Mouse (Mus musculus): ENCODE measurements around the gene Klrb1a. TPM values are rescaled to one million over a fixed set of nuclear protein-coding genes. Genes with fewer than 3 reads are reported as not detected.
"Not testable (repeated sequence)": the region's sequence is repeated elsewhere in the genome, so short reads cannot be mapped to it uniquely, and the experiment has no call there.

Gene Klrb1a
- not detected in 2 replicates for polyA plus RNA-seq (2016; fragmentation: Nextera tagmentation; extraction: Ambion mirVana)

DNA sequence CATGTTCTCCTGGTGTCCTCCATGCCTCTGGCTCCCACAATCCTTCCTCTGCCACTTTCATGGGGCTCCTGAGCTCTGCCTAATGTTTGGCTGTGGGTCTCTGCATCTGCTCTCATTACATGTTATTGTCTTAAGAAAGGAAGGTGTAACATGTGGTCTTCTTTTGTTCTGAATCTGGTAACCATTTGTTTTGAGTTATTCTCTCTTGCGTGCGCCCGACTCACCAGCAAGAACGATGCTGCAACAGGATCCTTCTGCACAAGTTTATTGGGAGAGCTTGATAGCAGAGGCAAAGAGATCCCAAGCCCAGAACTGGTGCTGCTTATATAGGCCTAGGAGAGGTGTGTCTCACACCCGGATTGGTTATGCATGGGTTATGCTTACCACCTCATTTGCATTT is at the start of gene Klrb1a:
Klrb1a (minus strand) TSS at position 101 of the 400 bp plus-strand sequence.
- H3K4me3 ChIP-seq; H3K27ac ChIP-seq; H3K9me3 ChIP-seq; H3K36me3 ChIP-seq; H3K9ac ChIP-seq; H3K4me1 ChIP-seq; ATAC-seq (ENCODE audit: insufficient number of reproducible peaks, insufficient read depth, low FRiP score, low TSS enrichment); H3K4me2 ChIP-seq (replicated peaks); H3K27me3 ChIP-seq: not testable (repeated sequence)
- WGBS = 89% methylated on average over 5 of the region's 5 CpGs

DNA sequence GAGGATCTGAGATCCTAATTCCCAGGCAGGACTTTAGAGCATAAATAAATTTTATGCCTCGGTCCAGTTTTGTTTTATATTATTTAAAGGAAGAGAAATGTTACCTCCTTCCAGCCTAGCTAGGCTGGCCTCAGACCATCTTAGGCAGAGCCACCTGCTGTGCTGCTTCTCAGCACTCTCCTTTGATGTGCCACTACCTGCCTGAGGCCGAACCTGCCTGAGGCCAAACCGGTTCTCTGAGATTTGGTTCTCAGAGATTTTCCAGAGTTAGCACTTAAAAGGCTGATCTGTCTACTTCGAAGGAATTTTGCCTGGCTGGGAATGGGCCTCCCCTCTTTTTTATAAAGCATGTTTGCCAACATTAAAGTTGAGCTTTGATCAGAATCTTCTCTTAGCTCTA is 46.6 kb upstream of the Klrb1a start:
- Histone ChIP-seq H3K36me3 (no peaks in the 10 kb centered on the region), H3K9me3 (no peaks in the 10 kb centered on the region), H3K4me3 (no peak overlapping the region), H3K9ac (no peak overlapping the region), H3K27ac (no peak overlapping the region), H3K4me2 (replicated peaks) (no peak overlapping the region), H3K27me3 (no peaks in the 10 kb centered on the region), H3K4me1 (no peaks in the 10 kb centered on the region)
- ATAC-seq (ENCODE audit: insufficient number of reproducible peaks, insufficient read depth, low FRiP score, low TSS enrichment) = no peak
- 53% methylated on average over 4 of the region's 4 CpGs for WGBS

DNA sequence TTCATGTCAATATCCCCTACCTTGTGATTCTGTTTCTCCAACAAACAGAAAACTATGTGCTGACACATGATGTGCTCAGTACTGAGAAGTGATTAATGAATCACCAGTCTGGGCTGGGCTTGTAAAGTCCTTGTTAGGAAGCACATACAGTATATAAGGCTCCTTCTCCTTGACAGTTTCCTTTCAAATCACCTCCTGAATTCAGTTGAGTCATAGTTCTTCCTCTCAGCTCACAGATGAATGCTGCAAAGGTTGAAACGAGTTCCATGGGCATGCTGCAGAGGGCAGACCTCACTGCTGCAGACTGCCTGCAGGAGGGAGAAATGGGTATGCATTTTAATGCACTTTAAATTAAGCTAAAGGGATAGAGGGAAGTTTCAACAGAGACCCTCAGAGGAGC is 38.9 kb upstream of the Klrb1a start, which contains the start of gene Clec2h:
Clec2h (plus strand) TSS at position 180 of the 400 bp plus-strand sequence.
- Histone ChIP-seq H3K9me3 (no peaks in the 10 kb centered on the region), H3K4me3 (no peak within 1 kb of the TSS), H3K4me1 (no peaks in the 10 kb centered on the region), H3K4me2 (replicated peaks) (no peak within 1 kb of the TSS), H3K36me3 (no peaks in the 10 kb centered on the region), H3K27me3 (no peaks in the 10 kb centered on the region), H3K27ac (no peak within 1 kb of the TSS), H3K9ac (no peak within 1 kb of the TSS)
- no peak for ATAC-seq (ENCODE audit: insufficient number of reproducible peaks, insufficient read depth, low FRiP score, low TSS enrichment)
- WGBS = 21% methylated on average over 1 of the region's 1 CpGs

DNA sequence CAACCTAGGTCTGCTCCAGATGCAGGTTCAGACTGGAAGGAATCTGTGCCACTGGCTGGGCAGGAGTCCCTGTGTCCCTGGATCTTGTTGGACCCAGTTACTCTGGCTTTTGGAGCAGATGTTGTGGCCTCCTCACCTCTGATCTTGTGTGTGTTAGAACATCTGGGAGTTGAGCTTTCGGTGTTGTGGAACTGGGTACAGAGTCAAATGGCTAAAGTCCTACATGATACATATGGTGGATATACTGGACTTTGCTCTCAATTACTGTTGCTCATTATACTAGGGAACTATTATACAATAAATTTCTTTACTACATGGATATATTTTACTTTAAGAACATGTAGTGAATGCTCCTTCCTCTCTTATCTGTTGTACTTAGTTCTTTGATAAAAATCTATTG is 37.9 kb upstream of the Klrb1a start:
- no peak overlapping the region for H3K27ac ChIP-seq
- no peaks in the 10 kb centered on the region for H3K4me1 ChIP-seq
- H3K27me3 ChIP-seq = no peaks in the 10 kb centered on the region
- no peak overlapping the region for H3K4me3 ChIP-seq
- no peak for ATAC-seq (ENCODE audit: insufficient number of reproducible peaks, insufficient read depth, low FRiP score, low TSS enrichment)
- H3K9me3 ChIP-seq = no peaks in the 10 kb centered on the region
- no peak overlapping the region for H3K9ac ChIP-seq
- 77% methylated on average over 1 of the region's 1 CpGs for WGBS
- no peak overlapping the region for H3K4me2 ChIP-seq (replicated peaks)
- no peaks in the 10 kb centered on the region for H3K36me3 ChIP-seq

DNA sequence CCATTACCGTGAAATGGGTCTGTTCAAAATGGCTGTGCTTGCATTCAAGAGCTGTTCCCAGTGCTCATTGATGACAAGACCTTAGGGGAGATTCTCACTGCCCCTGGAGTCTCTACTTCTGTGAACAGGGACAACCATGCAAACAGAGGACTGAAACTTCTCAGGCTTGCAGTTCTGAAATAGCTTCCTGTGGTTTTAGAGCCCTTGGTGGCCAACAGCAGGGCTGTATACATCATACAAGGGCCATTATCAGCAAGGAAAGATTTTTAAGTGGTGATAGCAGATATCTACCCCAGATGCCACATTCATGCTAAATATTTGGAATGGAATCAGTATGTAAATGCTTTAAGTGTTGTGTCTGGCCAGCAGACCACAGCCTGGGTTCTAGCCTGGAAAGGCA is 29.6 kb upstream of the Klrb1a start:
- H3K36me3 ChIP-seq = no peaks in the 10 kb centered on the region
- no peak overlapping the region for H3K4me2 ChIP-seq (replicated peaks)
- H3K4me3 ChIP-seq = no peak overlapping the region
- WGBS = 86% methylated on average over 1 of the region's 1 CpGs
- ATAC-seq (ENCODE audit: insufficient number of reproducible peaks, insufficient read depth, low FRiP score, low TSS enrichment) = no peak
- no peaks in the 10 kb centered on the region for H3K9me3 ChIP-seq
- no peaks in the 10 kb centered on the region for H3K4me1 ChIP-seq
- H3K9ac ChIP-seq = no peak overlapping the region
- H3K27ac ChIP-seq = no peak overlapping the region
- H3K27me3 ChIP-seq = no peaks in the 10 kb centered on the region

DNA sequence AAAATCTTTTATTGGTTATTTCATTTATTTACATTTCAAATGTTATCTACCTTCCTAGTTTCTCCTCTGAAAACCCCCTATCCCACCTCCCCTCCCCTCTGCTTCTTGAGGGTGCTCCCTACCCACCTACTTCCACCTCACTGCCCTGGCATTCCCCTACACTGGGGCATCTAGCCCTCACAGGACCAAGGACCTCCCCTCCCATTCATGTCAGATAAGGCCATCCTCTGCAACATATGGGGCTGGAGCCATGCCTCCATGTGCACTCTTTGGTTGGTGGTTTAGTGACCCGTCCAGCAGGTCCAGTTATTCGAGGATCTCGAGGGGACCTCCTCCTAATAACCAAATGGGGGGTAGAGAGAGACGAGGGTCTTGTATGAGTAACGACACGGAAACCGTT is 27.5 kb upstream of the Klrb1a start:
- 86% methylated on average over 7 of the region's 7 CpGs for WGBS
- H3K27ac ChIP-seq = not testable (repeated sequence)

DNA sequence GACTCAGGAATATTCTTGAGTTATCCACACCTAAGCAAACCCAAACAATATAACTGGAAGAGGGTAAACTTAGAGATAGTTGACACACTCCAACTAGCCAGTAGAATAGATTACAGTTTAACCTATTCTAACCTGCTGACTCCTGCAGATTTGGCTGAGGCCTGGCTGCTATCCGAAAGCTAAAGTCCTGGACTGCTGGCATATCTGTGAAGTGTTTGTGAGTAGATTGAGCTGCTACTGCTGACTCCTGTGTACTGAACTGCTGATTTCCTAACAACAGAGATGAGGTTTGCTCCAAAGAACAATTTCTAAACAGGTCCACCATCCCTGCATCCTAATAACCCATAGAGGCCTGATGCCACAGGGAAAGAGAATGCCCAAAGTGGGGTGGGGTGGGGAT is 26.9 kb upstream of the Klrb1a start:
- no peak overlapping the region for H3K9ac ChIP-seq
- no peak overlapping the region for H3K4me2 ChIP-seq (replicated peaks)

More for the DNA sequence above, 27.5 kb upstream of the Klrb1a start:
- not testable (repeated sequence) for H3K9me3 ChIP-seq; H3K9ac ChIP-seq; H3K4me3 ChIP-seq; H3K4me1 ChIP-seq; H3K27me3 ChIP-seq; ATAC-seq (ENCODE audit: insufficient number of reproducible peaks, insufficient read depth, low FRiP score, low TSS enrichment); H3K4me2 ChIP-seq (replicated peaks); H3K36me3 ChIP-seq

DNA sequence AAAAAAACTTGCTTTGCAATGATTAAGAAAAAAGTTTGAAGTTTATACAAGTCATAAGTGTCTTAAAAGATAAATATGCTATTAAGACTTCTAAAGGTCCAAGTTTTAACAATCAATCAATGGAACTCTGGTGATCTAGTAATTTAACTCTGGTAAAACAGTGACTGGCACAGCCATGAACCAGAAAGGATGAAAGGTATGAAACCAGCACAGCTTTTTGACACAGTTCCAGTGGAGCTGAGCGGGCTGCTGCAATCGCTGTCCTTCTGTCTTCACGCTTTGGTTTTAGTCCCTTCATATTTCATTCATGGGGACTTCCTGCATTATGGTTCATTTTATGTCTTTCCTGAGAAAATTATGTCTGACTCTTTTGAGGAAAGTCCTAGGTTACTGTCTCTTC is 26.3 kb upstream of the Klrb1a start:
- H3K4me3 ChIP-seq = no peak overlapping the region
- no peak overlapping the region for H3K27ac ChIP-seq
- 79% methylated on average over 3 of the region's 3 CpGs for WGBS
- H3K9me3 ChIP-seq = no peaks in the 10 kb centered on the region
- ATAC-seq (ENCODE audit: insufficient number of reproducible peaks, insufficient read depth, low FRiP score, low TSS enrichment) = no peak
- H3K9ac ChIP-seq = no peak overlapping the region
- H3K4me1 ChIP-seq = no peaks in the 10 kb centered on the region
- no peak overlapping the region for H3K4me2 ChIP-seq (replicated peaks)
- no peaks in the 10 kb centered on the region for H3K27me3 ChIP-seq
- no peaks in the 10 kb centered on the region for H3K36me3 ChIP-seq

More for the DNA sequence above, 26.9 kb upstream of the Klrb1a start:
- no peaks in the 10 kb centered on the region for H3K4me1 ChIP-seq
- 88% methylated on average over 1 of the region's 1 CpGs for WGBS
- no peaks in the 10 kb centered on the region for H3K36me3 ChIP-seq
- H3K4me3 ChIP-seq = no peak overlapping the region
- no peak for ATAC-seq (ENCODE audit: insufficient number of reproducible peaks, insufficient read depth, low FRiP score, low TSS enrichment)
- no peaks in the 10 kb centered on the region for H3K9me3 ChIP-seq
- H3K27me3 ChIP-seq = no peaks in the 10 kb centered on the region
- H3K27ac ChIP-seq = no peak overlapping the region

DNA sequence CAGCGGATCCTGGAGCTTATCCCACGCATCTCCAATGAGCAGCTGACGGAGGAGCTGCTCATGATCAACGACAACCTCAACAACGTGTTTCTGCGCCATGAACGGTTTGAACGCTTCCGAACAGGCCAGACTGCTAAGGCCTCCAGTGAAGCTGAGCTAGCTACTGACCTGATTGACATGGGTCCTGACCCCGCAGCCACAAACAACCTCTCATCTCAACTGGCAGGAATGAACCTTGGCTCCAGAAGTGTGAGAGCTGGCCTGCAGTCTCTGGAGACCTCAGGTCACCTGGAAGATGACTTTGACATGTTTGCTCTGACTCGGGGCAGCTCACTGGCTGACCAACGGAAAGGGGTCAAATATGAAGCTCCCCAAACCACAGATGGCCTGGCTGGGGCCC is 22.4 kb upstream of the Klrb1a start:
- not testable (repeated sequence) for H3K4me1 ChIP-seq; H3K36me3 ChIP-seq; H3K9ac ChIP-seq; H3K9me3 ChIP-seq; H3K4me2 ChIP-seq (replicated peaks); H3K27ac ChIP-seq; H3K4me3 ChIP-seq; ATAC-seq (ENCODE audit: insufficient number of reproducible peaks, insufficient read depth, low FRiP score, low TSS enrichment); H3K27me3 ChIP-seq
- 84% methylated on average over 12 of the region's 12 CpGs for WGBS

DNA sequence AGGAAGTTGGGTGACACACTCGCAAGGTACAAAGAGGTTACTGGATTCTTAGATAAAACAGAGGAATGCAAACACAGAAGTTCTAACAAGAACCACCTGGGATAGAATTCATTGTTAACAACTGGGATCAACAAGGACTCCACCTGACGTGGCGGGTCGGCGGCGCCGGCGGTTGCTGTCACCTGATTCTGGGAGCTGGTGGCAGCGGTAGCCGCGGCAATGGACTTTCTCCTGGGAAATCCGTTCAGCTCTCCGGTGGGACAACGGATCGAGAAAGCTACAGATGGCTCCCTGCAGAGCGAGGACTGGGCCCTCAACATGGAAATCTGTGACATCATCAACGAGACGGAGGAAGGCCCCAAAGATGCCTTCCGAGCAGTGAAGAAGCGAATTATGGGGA is 21.4 kb upstream of the Klrb1a start:
- not testable (repeated sequence) for H3K27me3 ChIP-seq; H3K4me2 ChIP-seq (replicated peaks); H3K36me3 ChIP-seq; H3K9me3 ChIP-seq; H3K9ac ChIP-seq; H3K4me1 ChIP-seq; H3K4me3 ChIP-seq; ATAC-seq (ENCODE audit: insufficient number of reproducible peaks, insufficient read depth, low FRiP score, low TSS enrichment); H3K27ac ChIP-seq
- WGBS = 97% methylated on average over 20 of the region's 20 CpGs

DNA sequence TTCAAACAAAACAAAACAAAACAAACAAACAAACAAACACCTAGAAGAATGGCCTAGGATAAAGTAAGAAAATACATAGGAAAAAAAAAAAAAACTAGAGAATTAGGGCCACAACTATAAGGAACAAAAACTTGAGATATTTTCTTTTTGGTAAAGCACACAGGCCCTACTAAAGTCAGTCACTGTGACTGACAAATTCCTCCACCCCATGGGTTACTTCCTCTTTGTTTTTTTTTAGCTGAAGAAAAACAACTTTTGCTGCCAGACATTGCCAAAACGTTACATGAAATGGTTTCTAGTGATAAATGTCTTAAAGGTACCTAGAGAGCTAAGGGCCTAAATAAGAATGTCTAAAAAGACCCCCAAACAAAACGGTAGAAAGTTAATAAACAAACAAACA is 20.7 kb upstream of the Klrb1a start:
- no peaks in the 10 kb centered on the region for H3K4me1 ChIP-seq
- ATAC-seq (ENCODE audit: insufficient number of reproducible peaks, insufficient read depth, low FRiP score, low TSS enrichment) = no peak
- 51% methylated on average over 2 of the region's 2 CpGs for WGBS
- no peaks in the 10 kb centered on the region for H3K27me3 ChIP-seq
- no peak overlapping the region for H3K4me3 ChIP-seq
- H3K9me3 ChIP-seq = no peaks in the 10 kb centered on the region
- H3K9ac ChIP-seq = no peak overlapping the region
- H3K36me3 ChIP-seq = no peaks in the 10 kb centered on the region
- no peak overlapping the region for H3K4me2 ChIP-seq (replicated peaks)
- no peak overlapping the region for H3K27ac ChIP-seq

DNA sequence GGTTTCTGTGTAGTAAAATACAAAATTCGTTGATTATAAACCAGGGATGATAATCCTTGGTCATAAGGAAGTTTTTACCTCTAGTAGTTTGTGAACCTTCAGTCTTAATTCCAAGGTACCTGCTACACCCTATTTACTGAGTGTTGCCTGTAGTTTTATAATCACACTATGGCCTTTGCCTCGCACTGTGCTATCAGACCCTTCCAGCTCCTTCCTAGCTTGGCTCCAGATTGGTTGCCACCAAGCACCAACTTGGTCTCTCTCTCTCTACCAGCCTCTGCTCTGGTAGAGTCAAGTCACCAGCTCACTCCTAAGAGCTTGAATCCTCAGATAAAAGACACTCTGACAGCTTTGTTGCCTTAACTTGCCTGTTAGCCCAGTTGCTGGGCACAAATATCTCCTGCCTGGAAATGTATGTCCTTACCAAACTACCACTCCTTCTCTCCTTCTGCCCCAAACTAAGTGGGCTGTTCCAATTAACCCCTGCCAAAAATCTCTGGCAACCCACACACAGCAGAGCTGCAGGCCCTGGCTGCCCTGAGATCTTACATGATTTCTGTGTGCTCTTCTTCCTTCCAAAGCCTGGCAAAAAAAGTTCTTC is 17.9 kb upstream of the Klrb1a start:
- Histone ChIP-seq H3K4me2 (replicated peaks) (no peak overlapping the region), H3K4me1 (no peaks in the 10 kb centered on the region)
- 76% methylated on average over 2 of the region's 2 CpGs for WGBS

DNA sequence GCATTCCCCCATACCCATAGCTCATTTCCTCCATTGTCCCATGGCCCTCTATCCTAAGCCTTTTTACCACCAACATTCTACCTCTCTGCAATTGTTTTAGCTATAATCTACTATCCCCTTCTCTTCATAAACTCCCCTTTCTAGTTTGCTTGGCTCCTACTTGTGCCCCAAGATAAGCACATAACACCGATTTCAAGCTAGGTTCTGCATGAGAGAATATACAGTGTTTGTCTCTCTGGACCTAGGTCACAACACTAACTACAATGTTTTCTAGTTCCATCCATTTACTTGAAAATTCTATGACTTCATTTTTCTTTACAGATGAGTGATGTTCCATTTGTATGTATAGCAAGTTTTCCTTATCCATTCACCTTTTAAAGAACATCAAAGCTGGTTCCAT is 17.3 kb upstream of the Klrb1a start:
- H3K9ac ChIP-seq = no peak overlapping the region
- no peak overlapping the region for H3K27ac ChIP-seq
- no peak overlapping the region for H3K4me3 ChIP-seq
- H3K9me3 ChIP-seq = no peaks in the 10 kb centered on the region
- no peaks in the 10 kb centered on the region for H3K36me3 ChIP-seq
- no peaks in the 10 kb centered on the region for H3K4me1 ChIP-seq
- no peak overlapping the region for H3K4me2 ChIP-seq (replicated peaks)
- 91% methylated on average over 1 of the region's 1 CpGs for WGBS
- H3K27me3 ChIP-seq = no peaks in the 10 kb centered on the region
- no peak for ATAC-seq (ENCODE audit: insufficient number of reproducible peaks, insufficient read depth, low FRiP score, low TSS enrichment)

More for the DNA sequence above, 17.9 kb upstream of the Klrb1a start:
- no peak overlapping the region for H3K4me3 ChIP-seq
- no peak for ATAC-seq (ENCODE audit: insufficient number of reproducible peaks, insufficient read depth, low FRiP score, low TSS enrichment)
- H3K9ac ChIP-seq = no peak overlapping the region
- no peaks in the 10 kb centered on the region for H3K27me3 ChIP-seq
- H3K27ac ChIP-seq = no peak overlapping the region
- H3K36me3 ChIP-seq = no peaks in the 10 kb centered on the region
- no peaks in the 10 kb centered on the region for H3K9me3 ChIP-seq

All from embryonic facial prominence, embryonic 12.5 days (tissue).